Mouse (Mus musculus) right cerebral cortex, adult 18-20 months (tissue): ENCODE measurements around the gene Galr3.
"Not testable (repeated sequence)": the region's sequence is repeated elsewhere in the genome, so short reads cannot be mapped to it uniquely, and the experiment has no call there.

ENCODE experiments used
- DNase-seq: peaks from one replicate; pipeline ENCODE4 v3.0.0; 2022; ENCODE audit warnings: mixed read lengths

Gene Galr3

GRCm38 (mm10) chr15:79027291-79028205 is 14.1 kb upstream of the Galr3 start:
- DNase-seq: peak; percentile 36

- DNase-seq: peak; percentile 95
These were observed 13.4 kb upstream of the Galr3 start, which contains the start of gene H1f0 for GRCm38 (mm10) chr15:79028237-79028738. Gene H1f0, plus strand, starts transcription at chr15:79028450.

GRCm38 (mm10) chr15:79028823-79029484 is 12.7 kb upstream of the Galr3 start:
- DNase-seq: no peak

GRCm38 (mm10) chr15:79029519-79030241 is 12.0 kb upstream of the Galr3 start:
- DNase-seq: no peak

- peak; percentile 93 for DNase-seq
These were observed 10.9 kb upstream of the Galr3 start for GRCm38 (mm10) chr15:79030551-79031435.

- not testable (repeated sequence) for DNase-seq
These were observed 9.8 kb upstream of the Galr3 start for GRCm38 (mm10) chr15:79031908-79032307.

GRCm38 (mm10) chr15:79037913-79038328 is 3.8 kb upstream of the Galr3 start:
- DNase-seq: peak; percentile 53

GRCm38 (mm10) chr15:79038331-79038730 is 3.4 kb upstream of the Galr3 start:
- DNase-seq: no peak

GRCm38 (mm10) chr15:79038853-79039252 is 2.8 kb upstream of the Galr3 start:
- peak; percentile 68 for DNase-seq

GRCm38 (mm10) chr15:79040501-79041416 is 926 bp upstream of the Galr3 start:
- DNase-seq: no peak

- DNase-seq: peak; percentile 75
These were observed 1.2 kb downstream of the Galr3 start for GRCm38 (mm10) chr15:79042721-79043491.

GRCm38 (mm10) chr15:79044837-79045236 is 3.2 kb downstream of the Galr3 start:
- no peak for DNase-seq

- no peak for DNase-seq
These were observed 6.5 kb downstream of the Galr3 start for GRCm38 (mm10) chr15:79048186-79048585.

GRCm38 (mm10) chr15:79050160-79050845 is 8.6 kb downstream of the Galr3 start:
- DNase-seq: no peak

GRCm38 (mm10) chr15:79050964-79051363 is 9.3 kb downstream of the Galr3 start:
- no peak for DNase-seq

- no peak for DNase-seq
These were observed 10.0 kb downstream of the Galr3 start for GRCm38 (mm10) chr15:79051461-79052360.

- no peak for DNase-seq
These were observed 10.7 kb downstream of the Galr3 start for GRCm38 (mm10) chr15:79052366-79052765.

GRCm38 (mm10) chr15:79056601-79057000 is 14.9 kb downstream of the Galr3 start:
- no peak for DNase-seq
